Mouse (Mus musculus) CH12.LX (cell line): ENCODE data around the gene Gm37419.

Source experiments
- BHLHE40 ChIP-seq: IDR thresholded peaks from 2 replicates; pipeline ENCODE4 v1.6.1; 2011; ENCODE audit warnings: mild to moderate bottlenecking, low read depth, low read length, improper control_type of control experiment
- CHD1 ChIP-seq: IDR thresholded peaks from 2 replicates; pipeline ENCODE4 v1.6.1; 2012; ENCODE audit warnings: low read depth, low read length, improper control_type of control experiment, inconsistent platforms
- CTCF ChIP-seq, 2 experiments: IDR thresholded peaks in 1 of 2; conservative IDR thresholded peaks in 1 of 2; 2 replicates each; pipeline ENCODE4 v1.5.1; 2011 to 2012; ENCODE audit warnings: low read depth in 2 of 2, low read length in 2 of 2, improper control_type of control experiment in 1 of 2, inconsistent platforms in 1 of 2, mild to moderate bottlenecking in 1 of 2, moderate library complexity in 1 of 2
- EP300 ChIP-seq: IDR thresholded peaks from 2 replicates; pipeline ENCODE4 v1.6.1; 2011; ENCODE audit warnings: low read length, improper control_type of control experiment
- JUND ChIP-seq: conservative IDR thresholded peaks from 2 replicates; pipeline ENCODE4 v1.6.1; 2011; ENCODE audit warnings: low read depth, low read length, improper control_type of control experiment
- MAX ChIP-seq: IDR thresholded peaks from 2 replicates; pipeline ENCODE4 v1.6.1; 2011; ENCODE audit warnings: low read length, improper control_type of control experiment
- POLR2A ChIP-seq: IDR thresholded peaks from 2 replicates; pipeline ENCODE4 v1.6.1; 2011; ENCODE audit warnings: low read depth, mild to moderate bottlenecking, improper control_type of control experiment, low read length
- USF1 ChIP-seq: IDR thresholded peaks from 2 replicates; pipeline ENCODE4 v1.6.1; 2014; ENCODE audit warnings: low read depth, mild to moderate bottlenecking, inconsistent platforms, low read length, improper control_type of control experiment

DNA sequence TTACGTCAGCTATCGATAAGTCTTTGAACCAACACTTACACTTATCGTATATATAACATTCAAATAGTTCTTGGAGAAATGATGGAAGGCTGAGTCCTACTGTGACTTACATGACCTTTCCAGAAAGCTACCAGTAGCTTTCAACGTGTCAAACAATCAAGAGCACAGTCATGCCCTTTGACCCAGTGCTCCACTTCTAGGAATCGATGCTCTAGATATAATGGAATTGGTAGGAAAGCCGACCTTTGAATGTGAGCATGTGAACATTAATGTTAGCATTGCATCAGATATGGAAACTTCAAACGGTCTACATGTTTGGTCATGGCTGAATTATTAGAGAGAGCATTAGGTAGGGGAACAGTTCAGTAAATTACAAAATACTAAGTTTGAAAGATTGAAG lies 8.1 kb downstream of the Gm37419 start:
- no peak for TF ChIP-seq BHLHE40
- TF ChIP-seq MAX = no peak
- no peak for TF ChIP-seq JUND
- TF ChIP-seq CHD1 = no peak
- no peak for TF ChIP-seq EP300
- no peak for TF ChIP-seq CTCF (conservative IDR thresholded peaks at IDR 0.05 in 1 of 2, IDR thresholded peaks at IDR 0.05 in 1 of 2; ENCODE audit: low read depth in 2 of 2, low read length in 2 of 2)
- no peak for TF ChIP-seq POLR2A
- TF ChIP-seq USF1 = no peak
